ENCODE assay signal across 30 mouse cellular contexts in genomic region chr12:104175636-104176035, GRCm38 (mm10). TPM values are rescaled to one million over a fixed set of nuclear protein-coding genes. Genes with fewer than 3 reads are reported as not detected.
DNase-seq lines count a peak whose midpoint lies in the region; ATAC-seq and TF ChIP-seq lines count a peak whose summit lies in the region.
"Had no signal": no experiment of that assay in that cellular context is flagged by ENCODE, and none has a peak within 500 bp of the region (broad histone marks: within the 10 kb centered on the region; RNA-seq: fewer than 3 reads in every experiment).

No protein-coding gene starts in this region.

- 92% methylated on average over 3 of the region's 3 CpGs for WGBS in forebrain, embryonic 10.5 days
- 76% methylated on average over 3 of the region's 3 CpGs for WGBS in forebrain, embryonic 13.5 days
- 90% methylated on average over 3 of the region's 3 CpGs for WGBS in liver, adult 2 months
- 70% methylated on average over 3 of the region's 3 CpGs for WGBS in liver, embryonic 11.5 days
- 73% methylated on average over 3 of the region's 3 CpGs for WGBS in lung, adult 2 months

- TF ChIP-seq CTCF in liver, adult 2 months (IDR thresholded peaks at IDR 0.05; ENCODE audit: low read depth, low read length) = no peak
- no peak for TF ChIP-seq CTCF in lung, adult 2 months (IDR thresholded peaks at IDR 0.05; ENCODE audit: insufficient read depth, low read length)

- no peak overlapping the region for H3K9ac ChIP-seq in forebrain, embryonic 13.5 days
- no peak overlapping the region for H3K9ac ChIP-seq in liver, adult 2 months (ENCODE audit: low read depth, low read length)
- H3K9ac ChIP-seq in liver, embryonic 11.5 days (ENCODE audit: low read depth, low read length) = no peak overlapping the region
- H3K9ac ChIP-seq: forebrain, embryonic 15.5 days; heart, embryonic 12.5 days; heart, embryonic 15.5 days; hindbrain, embryonic 13.5 days; intestine, embryonic 15.5 days had no signal

- H3K4me3 ChIP-seq in forebrain, embryonic 10.5 days = no peak overlapping the region
- H3K4me3 ChIP-seq in forebrain, embryonic 13.5 days = no peak overlapping the region
- H3K4me3 ChIP-seq in liver, adult 2 months (ENCODE audit: insufficient read depth, low read depth, low read length) = no peak overlapping the region
- H3K4me3 ChIP-seq in liver, embryonic 11.5 days (ENCODE audit: low read depth, low read length) = no peak overlapping the region
- no peak overlapping the region for H3K4me3 ChIP-seq in lung, adult 2 months (replicated peaks; ENCODE audit: extremely low read depth, low read depth, low read length)
- H3K4me3 ChIP-seq: forebrain, embryonic 15.5 days; heart, embryonic 12.5 days; heart, embryonic 15.5 days; hindbrain, embryonic 10.5 days; hindbrain, embryonic 13.5 days; intestine, embryonic 15.5 days had no signal

- no peaks in the 10 kb centered on the region for H3K4me1 ChIP-seq in forebrain, embryonic 10.5 days
- no peaks in the 10 kb centered on the region for H3K4me1 ChIP-seq in forebrain, embryonic 13.5 days
- peaks cover 3% of the 10 kb centered on the region; the same call in 1 of the 2 replicates for H3K4me1 ChIP-seq in liver, adult 2 months (ENCODE audit: control insufficient read depth, insufficient read depth, low read length)
- H3K4me1 ChIP-seq in liver, embryonic 11.5 days (replicated peaks; ENCODE audit: control insufficient read depth, insufficient read depth, low read length) = no peaks in the 10 kb centered on the region
- no peaks in the 10 kb centered on the region for H3K4me1 ChIP-seq in lung, adult 2 months (ENCODE audit: control insufficient read depth, insufficient read depth, low read length)
- H3K4me1 ChIP-seq: forebrain, embryonic 15.5 days; hindbrain, embryonic 10.5 days; hindbrain, embryonic 13.5 days; intestine, embryonic 15.5 days had no signal

- peak; percentile 54 for DNase-seq in adrenal gland, adult 2 months
- no peak for DNase-seq in adrenal gland, adult 18-20 months (ENCODE audit: low spot score in 2 of 2)
- peak; percentile 6 for DNase-seq in forebrain, embryonic 10.5 days (ENCODE audit: extremely low spot score, low spot score)
- peak; percentile 16 for DNase-seq in liver, adult 2 months (ENCODE audit: extremely low read depth, low read depth, low spot score)
- DNase-seq in liver, embryonic 11.5 days (ENCODE audit: low spot score) = no peak
- peak; percentile 11 for DNase-seq in lung, postnatal 36 days
- no peak for DNase-seq in lung, adult 2 months
- DNase-seq: adrenal gland, postnatal 14 days; cerebellum, adult 11-12 months; cerebellum, adult 8-10 months; cerebellum, postnatal 10 days; cerebellum, postnatal 36 days; gastrocnemius, postnatal 10 days; heart, postnatal 10 days; heart, postnatal 36 days had no signal

- H3K27me3 ChIP-seq in forebrain, embryonic 10.5 days (ENCODE audit: poor library complexity, severe bottlenecking) = no peaks in the 10 kb centered on the region
- no peaks in the 10 kb centered on the region for H3K27me3 ChIP-seq in forebrain, embryonic 13.5 days
- H3K27me3 ChIP-seq in liver, adult 2 months (ENCODE audit: control insufficient read depth, insufficient read depth, low read length) = no peaks in the 10 kb centered on the region
- H3K27me3 ChIP-seq in liver, embryonic 11.5 days (replicated peaks; ENCODE audit: control insufficient read depth, insufficient read depth, low read length) = no peaks in the 10 kb centered on the region
- H3K27me3 ChIP-seq: forebrain, embryonic 15.5 days; hindbrain, embryonic 13.5 days; intestine, embryonic 15.5 days had no signal

- no peaks in the 10 kb centered on the region for H3K9me3 ChIP-seq in forebrain, embryonic 10.5 days
- H3K9me3 ChIP-seq in forebrain, embryonic 13.5 days (replicated peaks) = 0 out of 2 replicates have a peak, but pooled peaks cover 2% of the 10 kb centered on the region
- no peaks in the 10 kb centered on the region for H3K9me3 ChIP-seq in liver, embryonic 11.5 days (ENCODE audit: control insufficient read depth, low read length)
- H3K9me3 ChIP-seq: forebrain, embryonic 15.5 days; heart, embryonic 15.5 days; hindbrain, embryonic 10.5 days; hindbrain, embryonic 13.5 days; intestine, embryonic 15.5 days had no signal

- ATAC-seq in forebrain, embryonic 13.5 days = no peak
- no peak for ATAC-seq in liver, embryonic 11.5 days (replicated peaks; ENCODE audit: low FRiP score)
- ATAC-seq: activated CD4-positive, CD25-positive, alpha-beta regulatory T cell, adult 4 months; forebrain, embryonic 15.5 days; hindbrain, embryonic 16.5 days; intestine, embryonic 15.5 days had no signal

- H3K4me2 ChIP-seq in forebrain, embryonic 13.5 days = no peak overlapping the region
- H3K4me2 ChIP-seq in liver, embryonic 11.5 days = no peak overlapping the region
- H3K4me2 ChIP-seq: forebrain, embryonic 15.5 days; heart, embryonic 12.5 days; heart, embryonic 15.5 days; hindbrain, embryonic 13.5 days; intestine, embryonic 15.5 days had no signal

- no peak for TF ChIP-seq POLR2A in liver, adult 2 months (IDR thresholded peaks at IDR 0.05; ENCODE audit: extremely low read depth, insufficient read depth, low read length)
- TF ChIP-seq POLR2A in lung, adult 2 months (IDR thresholded peaks at IDR 0.05; ENCODE audit: borderline replicate concordance, extremely low read depth, low read depth, low read length) = no peak

- H3K36me3 ChIP-seq in forebrain, embryonic 10.5 days (replicated peaks) = no peaks in the 10 kb centered on the region
- no peaks in the 10 kb centered on the region for H3K36me3 ChIP-seq in forebrain, embryonic 13.5 days (ENCODE audit: poor library complexity, severe bottlenecking)
- H3K36me3 ChIP-seq in liver, adult 2 months (ENCODE audit: control insufficient read depth, insufficient read depth, low read length) = no peaks in the 10 kb centered on the region
- H3K36me3 ChIP-seq in liver, embryonic 11.5 days (ENCODE audit: control insufficient read depth, insufficient read depth, low read length) = no peaks in the 10 kb centered on the region
- H3K36me3 ChIP-seq: forebrain, embryonic 15.5 days; heart, embryonic 12.5 days; heart, embryonic 15.5 days; hindbrain, embryonic 10.5 days; hindbrain, embryonic 13.5 days; intestine, embryonic 15.5 days had no signal

- H3K79me2 ChIP-seq in liver, adult 2 months (ENCODE audit: control insufficient read depth, insufficient read depth, low read length) = no peaks in the 10 kb centered on the region; the same call in 1 of the 2 replicates

- no peak overlapping the region for H3K27ac ChIP-seq in forebrain, embryonic 10.5 days
- H3K27ac ChIP-seq in forebrain, embryonic 13.5 days = no peak overlapping the region
- no peak overlapping the region for H3K27ac ChIP-seq in liver, adult 2 months (replicated peaks; ENCODE audit: insufficient read depth, low read depth, low read length)
- no peak overlapping the region for H3K27ac ChIP-seq in liver, embryonic 11.5 days (ENCODE audit: low read depth, low read length)
- H3K27ac ChIP-seq: forebrain, embryonic 15.5 days; heart, embryonic 15.5 days; hindbrain, embryonic 10.5 days; hindbrain, embryonic 13.5 days; intestine, embryonic 15.5 days had no signal

RNA-seq across cellular contexts. Expression of gene Serpina3c, which starts 22.0 kb away (rescaled TPM):
- total RNA-seq in adrenal gland, adult 2 months (2021) = 10 to 100 TPM; 20.6 to 23.9 TPM
- polyA plus RNA-seq in adrenal gland, adult 2 months (2012; rRNA removed) = 8.6 and 9.8 TPM in 2 replicates
- total RNA-seq in adrenal gland, adult 18-20 months (2021) = 10 to 100 TPM; 23.7 to 24.1 TPM
- not detected in 2 replicates for polyA plus RNA-seq in forebrain, embryonic 10.5 days (2016; fragmentation: Nextera tagmentation; extraction: Ambion mirVana)
- not detected in 2 replicates for polyA plus RNA-seq in forebrain, embryonic 13.5 days (2015; fragmentation: Nextera tagmentation; extraction: Ambion mirVana)
- 0.20 TPM in 1 of 2 replicates, not detected in the other for total RNA-seq in liver, adult 2 months (2014; rRNA removed)
- not detected in 2 replicates for polyA plus RNA-seq in liver, adult 2 months (2012; rRNA removed)
- polyA plus RNA-seq in liver, embryonic 11.5 days (2014; fragmentation: Nextera tagmentation; extraction: Ambion mirVana) = not detected in 2 replicates
- 7.3 and 12.0 TPM in 2 replicates for polyA plus RNA-seq in lung, adult 2 months (2012; rRNA removed)
- total RNA-seq: ES-E14 had no signal
- polyA plus RNA-seq: activated CD4-positive, CD25-positive, alpha-beta regulatory T cell, adult 4 months; embryonic facial prominence, embryonic 11.5 days; embryonic facial prominence, embryonic 14.5 days; forebrain, embryonic 11.5 days; forebrain, embryonic 15.5 days; heart, embryonic 15.5 days; hindbrain, embryonic 10.5 days; hindbrain, embryonic 13.5 days; hindbrain, embryonic 16.5 days; intestine, embryonic 15.5 days had no signal

RNA-seq across cellular contexts. Expression of gene Serpina3f, which starts 38.7 kb away (rescaled TPM):
- total RNA-seq in adrenal gland, adult 2 months (2021) = under 1 TPM; 0.24 to 0.29 TPM
- polyA plus RNA-seq in adrenal gland, adult 2 months (2012; rRNA removed) = 0.04 and 0.10 TPM in 2 replicates
- total RNA-seq in adrenal gland, adult 18-20 months (2021) = under 1 TPM; 0.48 to 0.60 TPM
- polyA plus RNA-seq in forebrain, embryonic 10.5 days (2016; fragmentation: Nextera tagmentation; extraction: Ambion mirVana) = 0.11 and 0.32 TPM in 2 replicates
- 0.19 TPM in 1 of 2 replicates, not detected in the other for polyA plus RNA-seq in forebrain, embryonic 13.5 days (2015; fragmentation: Nextera tagmentation; extraction: Ambion mirVana)
- 2.9 TPM in 2 replicates for total RNA-seq in liver, adult 2 months (2014; rRNA removed)
- 0.67 and 2.2 TPM in 2 replicates for polyA plus RNA-seq in liver, adult 2 months (2012; rRNA removed)
- 0.08 and 0.39 TPM in 2 replicates for polyA plus RNA-seq in liver, embryonic 11.5 days (2014; fragmentation: Nextera tagmentation; extraction: Ambion mirVana)
- polyA plus RNA-seq in lung, adult 2 months (2012; rRNA removed) = 1.3 and 2.2 TPM in 2 replicates
- total RNA-seq: ES-E14; gastrocnemius, postnatal 4 days; heart, postnatal 10 days; heart, postnatal 36 days had no signal
- polyA plus RNA-seq: cortical plate, adult 2 months; heart, embryonic 12.5 days; hindbrain, embryonic 10.5 days; hindbrain, embryonic 13.5 days had no signal

RNA-seq across cellular contexts. Expression of gene Serpina3b, which starts 47.8 kb away (rescaled TPM):
- 1 to 10 TPM in 1 of 2 experiments, not detected in 1; 1.7 TPM for total RNA-seq in adrenal gland, adult 2 months (2021)
- polyA plus RNA-seq in adrenal gland, adult 2 months (2012; rRNA removed) = 0.35 TPM in 1 of 2 replicates, not detected in the other
- total RNA-seq in adrenal gland, adult 18-20 months (2021) = 1 to 10 TPM in 1 of 2 experiments, under 1 TPM in 1; 0.33 to 2.1 TPM
- polyA plus RNA-seq in forebrain, embryonic 10.5 days (2016; fragmentation: Nextera tagmentation; extraction: Ambion mirVana) = not detected in 2 replicates
- not detected in 2 replicates for polyA plus RNA-seq in forebrain, embryonic 13.5 days (2015; fragmentation: Nextera tagmentation; extraction: Ambion mirVana)
- total RNA-seq in liver, adult 2 months (2014; rRNA removed) = 0.09 TPM in 1 of 2 replicates, not detected in the other
- not detected in 2 replicates for polyA plus RNA-seq in liver, adult 2 months (2012; rRNA removed)
- polyA plus RNA-seq in liver, embryonic 11.5 days (2014; fragmentation: Nextera tagmentation; extraction: Ambion mirVana) = 0.12 and 0.19 TPM in 2 replicates
- polyA plus RNA-seq in lung, adult 2 months (2012; rRNA removed) = 0.15 TPM in 1 of 2 replicates, not detected in the other
- total RNA-seq: ES-E14; gastrocnemius, postnatal 10 days; gastrocnemius, postnatal 4 days; heart, postnatal 10 days; heart, postnatal 36 days had no signal
- polyA plus RNA-seq: activated CD4-positive, CD25-positive, alpha-beta regulatory T cell, adult 4 months; cortical plate, adult 2 months; embryonic facial prominence, embryonic 11.5 days; embryonic facial prominence, embryonic 14.5 days; forebrain, embryonic 11.5 days; forebrain, embryonic 15.5 days; hindbrain, embryonic 10.5 days; hindbrain, embryonic 13.5 days; hindbrain, embryonic 16.5 days; intestine, embryonic 15.5 days had no signal

Comparison
In these comparisons a context has a peak if more than half of its experiments do, and no peak if none do; other contexts are left out.
1. DNase-seq: peak in adrenal gland, adult 2 months (single experiment), forebrain, embryonic 10.5 days (single experiment), liver, adult 2 months (single experiment) and lung, postnatal 36 days (single experiment); none in adrenal gland, adult 18-20 months (0 of 2), liver, embryonic 11.5 days (single experiment) and lung, adult 2 months (single experiment).